Mouse (Mus musculus): ENCODE measurements around the gene Gm17584. TPM values are rescaled to one million over a fixed set of nuclear protein-coding genes. Genes with fewer than 3 reads are reported as not detected.
"Not testable (repeated sequence)": the region's sequence is repeated elsewhere in the genome, so short reads cannot be mapped to it uniquely, and the experiment has no call there.

Gene Gm17584
- not detected in 2 replicates for polyA plus RNA-seq (2012; rRNA removed)
- not detected in 2 replicates for polyA plus RNA-seq (2014; fragmentation: Nextera tagmentation; extraction: Ambion mirVana)

DNA sequence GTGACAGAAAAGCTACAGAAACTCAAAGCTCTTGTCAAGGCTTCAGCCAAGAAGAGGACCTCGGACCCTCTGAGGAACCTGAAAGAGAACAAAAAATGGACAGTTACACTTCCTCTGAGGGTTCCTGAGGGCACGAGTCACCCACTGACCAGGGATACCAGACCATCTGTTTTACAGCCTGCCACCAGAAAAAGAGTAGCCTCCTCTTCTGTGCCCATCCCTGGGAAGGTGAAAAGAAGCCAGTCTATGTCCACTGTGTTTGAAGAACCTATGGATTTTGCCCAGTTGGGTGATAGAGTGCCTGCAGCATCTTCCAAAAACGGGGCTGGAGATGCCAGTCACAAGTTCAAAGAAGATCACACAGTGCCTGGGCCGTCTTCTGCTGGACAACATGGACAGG, at the start of gene Gm17584:
Gm17584 (plus strand) TSS at position 301 of the 400 bp plus-strand sequence.
- not testable (repeated sequence) for H3K27ac ChIP-seq; DNase-seq (ENCODE audit: low read depth in 3 of 3, low spot score in 3 of 3); H3K27me3 ChIP-seq (ENCODE audit: control insufficient read depth, insufficient read depth, low read length); H3K36me3 ChIP-seq (replicated peaks; ENCODE audit: control insufficient read depth, insufficient read depth, low read depth); ATAC-seq (ENCODE audit: insufficient read depth); H3K9me3 ChIP-seq (ENCODE audit: control insufficient read depth, low read length); H3K4me1 ChIP-seq (replicated peaks; ENCODE audit: control insufficient read depth in 2 of 2, insufficient read depth in 2 of 2, low read length in 1 of 2); H3K9ac ChIP-seq (replicated peaks); H3K4me3 ChIP-seq (ENCODE audit: insufficient read depth in 1 of 2, low read depth in 2 of 2, low read length in 2 of 2); H3K4me2 ChIP-seq (ENCODE audit: low read depth)
- no CpG with 5 or more reads among the region's 4 CpGs for WGBS (ENCODE audit: insufficient replicate concordance)

Other genes with a start within 250 kb of the Gm17584 start
- not detected in 2 replicates for gene Gm17469, start 129.3 kb downstream of the Gm17584 start, polyA plus RNA-seq (2012; rRNA removed)
- gene Gm17469, start 129.3 kb downstream of the Gm17584 start, polyA plus RNA-seq (2014; fragmentation: Nextera tagmentation; extraction: Ambion mirVana) = not detected in 2 replicates